Mouse (Mus musculus): Measurements from ENCODE around the gene Fbxo7.
A peak's percentile ranks its signal among the peaks of the same experiment; 100 is the strongest.
"Not testable (repeated sequence)": the region's sequence is repeated elsewhere in the genome, so short reads cannot be mapped to it uniquely, and the experiment has no call there.

Fbxo7 gene

DNA sequence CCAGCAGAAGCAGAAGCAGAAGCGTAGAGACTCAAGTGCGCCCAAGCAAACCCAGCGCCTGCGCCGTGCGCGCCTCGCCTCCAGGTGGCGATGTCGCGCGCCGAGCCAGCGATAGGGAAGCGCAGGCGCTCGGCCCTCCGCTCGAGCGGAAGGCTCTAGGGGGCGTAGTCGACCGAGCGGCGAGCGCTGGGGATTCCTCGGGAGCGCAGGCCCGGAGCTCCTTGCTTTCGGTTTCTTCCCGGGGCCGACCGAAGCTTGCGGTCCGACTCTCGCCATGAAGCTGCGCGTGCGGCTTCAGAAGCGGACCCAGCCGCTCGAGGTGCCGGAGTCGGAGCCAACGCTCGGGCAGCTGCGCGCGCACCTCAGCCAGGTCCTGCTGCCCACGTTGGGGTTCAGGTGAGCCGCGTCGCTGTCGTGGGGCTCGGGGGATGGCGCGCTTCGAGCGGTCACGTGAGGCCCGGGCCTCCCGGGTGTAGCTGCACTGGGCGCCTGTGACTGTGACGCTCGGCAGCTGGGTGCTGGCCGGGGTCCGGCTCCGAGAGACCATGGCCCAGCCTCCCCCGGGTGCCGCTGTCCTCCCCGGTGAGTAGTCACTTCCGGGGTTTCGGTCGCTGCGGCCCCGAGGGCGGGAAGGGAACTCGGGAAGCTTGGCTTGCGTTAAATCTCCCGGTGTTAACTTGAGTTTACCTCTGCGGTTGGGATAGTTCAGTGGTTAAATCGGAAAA lies at the start of gene Fbxo7:
Gene Fbxo7 (plus strand): TSS at position 224 of the 725 bp plus-strand sequence.
- peak; percentile 86 for DNase-seq (ENCODE audit: low spot score)

DNA sequence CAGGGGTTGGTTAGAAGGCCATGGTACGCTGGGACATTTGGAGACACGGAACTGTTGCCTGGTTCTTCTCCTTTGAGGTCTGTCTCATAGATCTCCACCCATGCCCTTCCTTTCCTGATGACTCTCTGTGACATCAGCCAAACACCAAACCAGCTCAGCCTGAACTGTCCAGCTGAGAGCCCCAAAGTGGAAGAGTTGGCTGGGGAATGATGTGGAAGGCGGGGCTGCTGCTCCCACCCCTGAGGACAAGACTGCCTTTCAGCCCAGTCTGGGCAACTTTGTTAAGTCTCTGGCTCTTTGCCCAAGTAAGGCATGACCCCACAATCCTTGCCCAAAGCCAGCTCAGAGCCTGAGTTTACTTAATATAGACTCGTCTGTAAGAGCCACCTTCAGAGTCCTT lies 48.9 kb upstream of the Fbxo7 start:
- DNase-seq (ENCODE audit: low spot score): no peak

DNA sequence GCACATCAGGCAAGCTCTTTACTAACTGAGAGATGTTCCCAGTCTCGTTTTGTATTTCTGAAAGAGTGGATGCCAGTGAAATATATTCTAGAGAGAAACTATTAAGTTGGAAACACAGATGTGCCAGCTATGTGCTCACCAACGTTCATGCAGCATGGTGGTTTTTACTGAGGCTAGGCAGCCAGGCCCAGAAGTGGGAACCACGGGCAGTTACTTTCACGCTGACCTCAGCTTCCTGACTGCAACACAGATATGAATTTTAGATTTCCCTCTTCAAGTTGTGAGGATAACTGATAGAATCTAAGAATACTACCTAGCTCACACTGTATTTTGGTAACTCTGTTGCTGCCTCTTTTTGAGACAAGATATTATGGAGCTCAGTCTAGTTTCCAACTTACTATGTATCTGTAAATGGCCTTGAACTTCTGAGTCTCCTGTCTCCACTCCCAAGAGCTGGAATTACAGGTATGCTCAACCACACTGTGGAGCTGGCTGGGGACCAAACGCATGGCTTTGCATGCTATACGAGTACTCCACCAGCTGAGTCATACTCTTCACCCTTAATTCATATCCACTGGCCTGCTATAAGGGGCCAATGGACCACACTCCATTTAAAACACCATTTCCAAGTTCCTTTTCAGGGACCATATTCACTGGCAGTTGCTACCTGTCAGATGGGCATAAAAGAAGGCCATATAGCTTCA lies 32.2 kb upstream of the Fbxo7 start:
- no peak for DNase-seq (ENCODE audit: low spot score)

DNA sequence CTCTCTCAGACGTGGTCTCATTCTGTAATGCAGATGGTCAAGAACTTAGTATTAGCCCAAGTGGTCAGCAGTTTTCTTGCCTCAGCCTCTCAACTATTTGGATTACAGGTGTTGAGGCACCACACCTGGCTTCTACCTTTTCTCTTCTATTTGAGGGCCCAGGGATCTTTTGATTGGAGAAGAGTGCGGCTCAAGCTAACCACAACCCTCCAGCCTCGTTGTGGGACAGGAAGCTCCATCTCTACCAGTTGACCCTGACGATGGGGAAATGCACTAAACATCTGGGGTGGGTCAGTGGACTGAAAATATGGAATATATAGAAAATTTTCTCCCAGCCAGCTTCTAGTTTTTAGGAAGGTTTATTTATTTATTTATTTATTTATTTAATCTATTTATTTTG lies 29.4 kb upstream of the Fbxo7 start:
- DNase-seq (ENCODE audit: low spot score): no peak

DNA sequence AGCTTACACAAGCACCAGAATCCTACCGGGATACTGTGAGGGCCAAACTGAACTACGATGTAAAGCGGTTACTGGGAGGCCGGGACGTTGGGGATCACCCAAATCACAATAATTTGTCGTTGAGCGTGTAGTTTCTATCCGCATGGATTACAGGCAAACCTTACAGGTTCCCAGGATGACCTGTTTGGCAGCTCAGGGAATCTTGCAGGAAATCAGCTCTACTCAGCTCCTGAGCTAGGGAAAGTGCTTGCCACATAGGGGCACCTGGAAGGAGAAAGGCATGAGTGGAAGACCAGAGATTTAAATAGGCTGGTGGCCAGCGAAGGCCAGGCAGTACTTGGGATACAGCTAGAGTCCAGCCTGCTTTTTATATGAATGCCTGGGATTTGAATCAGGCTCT lies 27.9 kb upstream of the Fbxo7 start:
- no peak for DNase-seq (ENCODE audit: low spot score)

DNA sequence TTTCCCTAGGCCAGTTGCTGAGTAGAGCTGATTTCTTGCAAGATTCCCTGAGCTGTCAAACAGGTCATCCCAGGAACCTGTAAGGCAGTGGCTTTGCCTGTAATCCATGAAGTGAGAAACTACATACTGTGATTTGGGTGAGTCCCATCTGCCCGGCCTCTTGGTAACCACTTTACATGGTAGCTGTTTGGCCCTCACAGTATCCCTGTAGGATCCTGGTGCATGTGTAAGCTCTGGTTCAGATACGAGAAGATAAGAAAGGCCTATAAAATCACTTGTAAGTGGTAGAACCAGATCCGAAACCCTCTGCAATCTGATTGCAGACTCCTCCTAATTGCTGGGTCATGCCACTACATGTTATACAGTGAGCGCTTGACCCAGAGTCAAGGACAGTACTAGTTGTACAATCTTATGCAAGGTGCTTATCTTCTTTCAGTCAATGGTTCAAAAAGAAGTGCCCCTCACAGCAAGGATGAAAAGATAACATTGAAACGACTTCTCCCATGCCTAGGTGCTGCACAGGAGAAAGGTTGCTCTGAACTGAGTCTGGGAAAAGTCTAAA lies 27.1 kb upstream of the Fbxo7 start:
- no peak for DNase-seq (ENCODE audit: low spot score)

DNA sequence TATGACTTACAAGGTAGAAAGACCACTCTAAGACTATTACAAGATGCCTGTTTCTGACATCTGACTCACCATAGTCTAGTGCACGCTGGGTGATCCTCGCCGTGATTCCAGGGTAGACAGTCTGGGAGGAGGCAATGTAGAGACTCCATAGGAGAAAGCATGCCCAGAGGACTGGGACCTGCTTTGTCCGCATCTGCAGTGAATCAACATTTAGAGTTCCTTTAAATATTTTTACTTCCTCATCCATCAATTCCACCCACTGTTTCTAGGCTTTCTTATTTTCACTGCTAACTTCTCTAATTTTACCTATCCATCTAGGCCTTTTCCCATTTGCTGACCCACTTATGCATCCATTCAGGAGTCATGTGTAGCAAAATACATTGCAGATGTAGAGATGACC lies 21.3 kb upstream of the Fbxo7 start:
- no peak for DNase-seq (ENCODE audit: low spot score)

DNA sequence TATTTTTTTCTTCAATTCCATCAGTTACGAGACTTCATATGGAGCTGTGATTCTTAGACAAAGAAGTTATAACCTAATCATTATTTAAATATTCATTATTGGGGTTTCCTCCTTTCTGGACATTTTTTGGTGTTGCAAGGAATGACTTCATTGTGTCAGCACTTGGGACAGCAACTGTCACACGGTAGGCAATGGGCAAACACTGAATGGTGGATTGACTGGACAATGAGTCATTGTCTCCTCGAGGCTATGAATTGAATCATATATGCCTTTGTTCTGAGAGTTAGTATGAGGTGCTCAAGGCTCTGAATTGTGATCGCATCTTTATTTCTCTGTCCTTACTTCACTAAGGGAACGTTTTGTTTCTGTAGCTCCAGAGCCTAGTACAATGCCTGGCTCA lies 15.3 kb upstream of the Fbxo7 start:
- no peak for DNase-seq (ENCODE audit: low spot score)

DNA sequence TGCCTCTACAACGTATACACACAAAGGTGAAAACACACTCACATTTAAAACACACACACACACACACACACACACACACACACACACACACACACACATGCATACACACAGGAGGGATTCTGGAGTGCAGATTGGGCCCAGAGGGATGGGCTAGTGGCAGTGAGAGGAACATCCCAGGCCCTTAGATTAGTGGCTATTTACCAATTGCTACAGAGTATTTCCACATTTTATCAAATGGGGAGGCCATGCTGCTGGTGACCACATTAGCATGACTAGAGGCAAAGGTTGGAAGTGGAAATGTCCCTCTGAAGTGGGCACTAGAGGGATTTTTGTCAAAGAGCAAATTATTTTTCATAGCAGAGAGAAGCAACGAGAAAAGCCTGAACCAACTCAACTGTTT lies 12.1 kb upstream of the Fbxo7 start:
- no peak for DNase-seq (ENCODE audit: low spot score)

DNA sequence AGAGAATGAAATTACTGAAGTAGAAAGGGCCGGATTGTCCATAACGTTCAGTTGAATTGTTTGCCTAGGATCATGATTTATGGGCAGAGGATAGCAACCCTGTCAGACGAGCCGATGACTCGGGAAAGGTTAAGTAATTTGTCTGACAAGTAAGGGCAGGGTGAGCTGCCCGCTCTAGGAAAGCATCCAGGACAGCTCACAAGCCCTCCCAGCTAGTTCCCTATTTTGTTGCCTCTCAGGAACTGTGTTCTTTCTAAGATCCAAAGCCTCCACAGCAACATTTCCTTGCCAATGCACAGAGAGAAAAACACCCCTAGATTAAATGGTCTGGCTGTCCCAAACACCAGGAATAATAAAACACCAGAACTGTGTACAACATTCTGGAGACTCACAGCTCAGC lies 11.1 kb upstream of the Fbxo7 start:
- no peak for DNase-seq (ENCODE audit: low spot score)

DNA sequence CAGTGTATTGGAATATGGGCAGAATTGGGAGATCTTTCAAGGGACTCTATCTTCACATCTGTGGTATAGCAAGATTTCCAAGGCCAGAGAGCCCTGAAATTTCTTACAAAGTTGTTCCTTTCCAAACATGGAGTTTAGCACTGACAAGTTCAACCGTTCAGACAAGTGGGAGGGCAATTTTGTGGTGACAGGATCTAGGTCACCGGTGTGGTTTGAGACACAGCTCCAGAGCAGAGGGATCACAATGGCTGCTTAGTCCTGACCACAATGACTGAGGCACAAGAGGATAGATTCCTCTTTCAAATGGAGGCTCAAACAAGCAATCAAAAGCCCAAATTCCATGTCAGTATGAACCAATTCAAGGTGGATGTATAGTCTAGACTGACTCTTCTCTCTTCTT lies 10.6 kb upstream of the Fbxo7 start:
- no peak for DNase-seq (ENCODE audit: low spot score)

DNA sequence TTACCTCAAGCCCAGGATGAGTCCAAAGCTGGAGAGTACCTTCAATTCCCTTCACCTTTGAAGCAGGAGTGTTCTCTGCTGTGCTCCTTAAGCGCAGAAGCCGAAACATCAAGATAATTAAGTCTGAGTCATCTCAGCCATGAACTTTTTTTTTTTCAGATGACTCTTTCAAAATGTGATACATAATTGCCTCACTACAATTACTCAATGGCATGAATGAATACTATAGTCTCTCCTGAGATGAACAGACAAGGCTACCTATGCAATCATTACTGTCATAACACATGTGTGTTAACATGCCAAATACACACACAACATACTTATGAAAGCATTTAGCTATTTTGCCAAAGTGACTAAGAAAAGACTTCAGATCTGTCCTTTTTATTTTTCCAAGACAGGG lies 10.0 kb upstream of the Fbxo7 start, which contains the start of gene Bpifc:
Gene Bpifc (minus strand): TSS at position 115 of the 400 bp plus-strand sequence.
- no peak for DNase-seq (ENCODE audit: low spot score)

DNA sequence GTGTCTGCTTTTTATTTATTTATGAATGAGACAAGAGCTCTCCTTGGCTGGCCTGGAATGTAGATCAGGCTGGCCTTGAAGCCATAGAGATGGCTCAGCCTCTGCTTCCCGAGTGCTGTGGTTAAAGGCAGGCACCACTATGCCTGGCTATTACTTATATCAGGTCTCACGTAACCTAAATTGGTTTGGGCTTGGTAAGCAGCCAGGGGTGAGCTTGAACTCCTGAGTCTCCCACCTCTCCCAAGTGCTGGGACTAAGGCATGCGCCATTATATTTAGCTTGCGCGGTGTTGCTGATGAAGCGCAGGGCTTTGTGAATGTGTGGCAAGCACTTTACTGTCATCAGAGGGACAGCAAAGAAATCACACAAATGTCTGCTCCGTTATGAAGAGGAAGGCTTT lies 4.0 kb upstream of the Fbxo7 start:
- DNase-seq (ENCODE audit: low spot score): no peak

DNA sequence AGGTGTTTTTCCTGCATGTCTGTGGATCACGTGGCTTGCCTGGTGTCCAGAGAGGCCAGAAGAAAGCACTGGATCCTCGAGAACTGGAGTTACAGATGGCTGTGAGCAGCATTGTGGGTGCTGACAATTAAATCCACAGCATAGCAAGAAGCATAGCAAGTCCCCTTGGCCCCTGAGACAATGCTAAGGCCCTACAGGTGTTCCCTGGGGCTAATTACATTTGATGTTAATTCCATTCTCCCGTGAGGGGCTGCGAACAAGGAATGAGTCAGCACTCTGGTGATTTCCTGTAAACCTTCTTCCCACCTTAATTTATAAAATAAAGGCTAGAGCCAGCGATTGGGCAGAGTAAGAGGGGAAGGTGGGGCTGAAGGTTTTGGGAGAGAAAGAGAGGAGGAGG lies 3.0 kb upstream of the Fbxo7 start:
- no peak for DNase-seq (ENCODE audit: low spot score)

DNA sequence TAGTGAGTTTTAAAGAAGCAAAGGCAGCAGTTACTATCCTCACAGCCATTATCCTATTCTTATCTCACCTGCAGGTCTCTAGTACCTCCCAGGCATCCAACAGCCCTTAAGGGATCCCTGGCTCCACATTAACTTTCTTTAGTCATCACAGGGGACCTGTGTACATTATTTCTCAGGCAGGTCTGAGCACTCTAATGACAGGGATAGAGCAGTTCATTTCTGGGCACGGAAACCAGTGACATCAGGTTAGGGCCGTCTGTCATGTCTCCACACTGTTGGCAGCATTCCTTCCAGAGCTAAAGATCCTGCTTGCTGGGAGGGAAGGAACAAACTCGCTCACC lies 394 bp upstream of the Fbxo7 start:
- DNase-seq (ENCODE audit: low spot score): no peak

DNA sequence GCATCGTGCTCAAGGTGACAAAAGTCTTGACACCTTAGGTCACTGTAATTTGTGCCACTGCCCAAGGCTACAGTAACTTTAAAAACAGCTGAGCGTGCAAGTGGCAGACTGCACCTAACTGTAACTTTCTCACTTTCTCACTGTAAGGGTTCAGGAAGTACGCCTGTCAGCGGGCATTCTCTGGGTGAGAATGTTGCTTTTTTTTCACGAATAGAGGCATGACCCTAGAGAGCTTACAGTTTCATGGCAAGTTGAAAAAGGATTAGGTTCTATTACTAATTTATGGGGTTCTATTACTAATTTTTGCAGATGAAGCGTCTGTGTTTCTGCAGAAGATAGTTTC lies 673 bp downstream of the Fbxo7 start:
- DNase-seq (ENCODE audit: low spot score): no peak

DNA sequence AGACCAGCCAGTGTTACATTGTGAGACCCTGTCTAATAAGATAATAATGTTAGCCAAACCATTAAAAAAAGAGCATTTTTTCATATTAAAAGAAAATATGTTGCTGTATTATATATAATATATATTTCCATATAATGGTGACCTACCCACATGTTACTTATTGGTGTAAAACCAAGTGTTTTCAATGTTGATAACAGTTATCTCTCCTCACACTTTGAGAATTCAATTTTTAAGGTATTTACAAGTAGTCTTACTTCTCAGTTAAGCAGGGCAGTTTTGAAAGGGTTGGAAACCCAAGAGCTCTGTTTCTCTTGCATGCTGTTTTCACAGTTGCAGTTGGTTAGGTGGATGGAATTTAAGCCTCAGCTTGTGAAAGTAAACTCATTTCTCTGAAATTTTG lies 1.4 kb downstream of the Fbxo7 start:
- no peak for DNase-seq (ENCODE audit: low spot score)

DNA sequence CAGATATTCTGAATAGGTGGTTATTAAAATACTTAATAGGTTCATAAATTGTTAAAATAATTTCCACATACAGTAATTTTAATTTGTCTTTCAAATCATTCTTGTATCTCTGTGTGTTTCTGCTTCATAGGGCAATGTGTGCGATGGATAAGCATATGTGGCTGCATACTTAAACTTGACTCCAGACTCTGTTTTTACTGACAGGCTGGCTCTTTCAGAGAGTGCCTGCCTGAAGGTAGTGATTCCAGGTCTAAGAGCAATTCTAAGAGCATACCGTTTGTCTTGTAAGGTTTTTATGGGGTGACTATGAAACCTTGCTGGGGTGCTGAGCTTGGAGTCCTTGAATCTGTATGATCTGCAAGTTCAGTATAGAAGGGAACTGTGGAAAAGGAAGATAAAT lies 4.1 kb downstream of the Fbxo7 start:
- no peak for DNase-seq (ENCODE audit: low spot score)

DNA sequence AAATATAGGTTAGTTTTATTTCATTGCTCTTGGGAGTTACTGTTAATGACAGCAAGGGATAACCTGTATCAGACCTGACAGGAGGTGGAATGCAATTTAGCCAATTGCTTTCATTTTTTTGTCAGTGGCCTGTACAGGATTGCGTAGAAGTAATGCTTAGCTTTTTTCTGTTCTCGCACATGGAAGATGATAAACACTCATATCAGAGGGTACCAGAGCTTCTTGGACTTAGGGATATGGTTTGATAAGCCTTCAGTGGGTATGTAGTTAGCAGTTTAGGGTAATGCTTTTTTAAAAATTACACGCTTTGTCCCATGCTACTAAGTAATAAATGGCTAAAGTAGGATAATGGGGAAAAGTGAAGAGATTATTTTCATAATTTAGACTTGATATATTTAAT lies 4.6 kb downstream of the Fbxo7 start:
- no peak for DNase-seq (ENCODE audit: low spot score)

DNA sequence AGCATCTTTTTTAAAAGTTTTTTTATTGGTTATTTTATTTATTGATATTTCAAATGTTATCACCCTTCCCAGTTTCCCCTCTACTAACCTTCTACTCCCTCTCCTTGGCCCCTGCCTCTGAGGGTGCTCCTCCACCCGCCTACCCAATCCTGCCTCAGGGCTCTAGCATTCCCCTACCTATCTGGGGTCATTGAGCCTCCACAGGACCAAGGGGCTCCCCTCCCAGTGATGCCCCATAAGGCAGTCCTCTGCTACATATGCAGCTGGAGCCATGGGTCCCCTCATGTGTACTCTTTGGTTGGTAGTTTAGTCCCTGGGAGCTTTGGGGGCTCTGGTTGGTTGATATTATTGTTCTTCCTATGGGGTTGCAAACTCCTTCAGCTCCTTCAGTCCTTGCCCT lies 5.0 kb downstream of the Fbxo7 start:
- not testable (repeated sequence) for DNase-seq (ENCODE audit: low spot score)

DNA sequence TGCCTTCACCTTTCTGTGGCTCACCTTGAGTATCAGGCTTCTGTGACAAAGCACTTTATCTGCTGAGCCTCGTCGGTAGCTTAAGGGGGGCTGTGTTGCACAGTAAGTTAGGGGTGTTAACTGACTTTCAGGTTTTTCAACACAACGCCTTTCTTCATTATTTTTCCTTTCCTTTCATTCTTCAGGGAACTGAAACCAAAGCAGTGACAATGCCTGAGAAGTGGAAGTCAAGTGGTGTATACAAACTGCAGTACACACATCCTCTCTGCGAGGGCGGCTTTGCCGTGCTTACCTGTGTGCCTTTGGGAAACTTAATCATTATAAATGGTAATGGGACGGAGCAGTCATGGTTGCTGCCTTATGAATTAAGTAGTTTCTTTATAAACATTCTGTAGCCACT lies 9.0 kb downstream of the Fbxo7 start:
- no peak for DNase-seq (ENCODE audit: low spot score)

DNA sequence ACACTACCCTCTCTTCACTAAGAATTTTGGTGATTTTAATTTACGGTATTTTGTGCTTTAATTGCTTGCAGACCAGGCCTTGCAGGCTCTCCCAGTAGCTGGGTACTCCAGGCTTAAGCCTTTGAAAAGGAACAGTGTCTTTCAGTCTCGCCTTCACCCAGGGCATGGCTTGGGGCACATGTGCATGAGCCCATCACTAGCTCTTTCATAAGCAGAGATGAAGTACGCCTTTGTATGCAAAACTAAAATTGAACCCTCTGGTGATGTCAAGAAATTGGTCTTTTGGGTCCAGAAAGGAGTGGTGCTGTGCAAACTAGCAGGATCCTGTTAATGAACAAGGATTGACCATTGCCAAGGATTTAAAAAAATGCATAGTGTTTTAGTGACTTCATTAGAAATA lies 10.7 kb downstream of the Fbxo7 start:
- no peak for DNase-seq (ENCODE audit: low spot score)

DNA sequence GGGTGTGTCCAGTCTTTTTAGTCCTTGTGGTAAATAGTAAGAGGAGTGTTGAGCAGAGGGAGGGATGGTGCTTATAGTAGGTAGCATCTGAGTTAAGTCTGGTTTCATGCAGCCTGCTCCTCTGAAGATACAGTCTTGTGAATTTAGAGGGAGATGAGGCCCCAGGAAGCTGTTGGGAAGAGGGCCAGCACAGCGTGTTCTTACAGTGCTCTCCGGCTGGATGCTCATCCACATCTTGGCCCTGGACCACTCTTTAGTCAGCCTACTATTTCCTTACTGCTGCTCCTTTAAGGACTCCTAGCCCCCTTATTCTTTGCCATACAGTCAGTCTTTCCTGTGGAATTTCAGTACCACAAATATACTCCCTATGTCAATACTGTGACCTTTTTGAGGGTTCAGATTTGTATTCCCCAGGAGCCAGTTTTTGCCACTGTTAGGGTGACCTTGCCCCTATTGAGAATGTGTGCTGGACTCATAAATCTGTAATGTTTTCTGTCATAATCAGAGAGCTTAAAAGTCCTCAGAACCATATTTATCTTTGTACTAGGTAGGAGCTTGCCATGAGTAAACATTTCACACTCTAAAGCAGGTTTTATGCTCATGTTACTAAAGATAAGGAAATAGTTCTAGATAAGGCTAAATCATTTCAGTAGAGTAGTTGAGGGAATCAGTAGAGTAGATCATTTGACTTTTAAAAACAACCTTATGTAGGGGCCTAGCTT lies 12.4 kb downstream of the Fbxo7 start:
- DNase-seq (ENCODE audit: low spot score): no peak
